Mouse (Mus musculus): ENCODE data around the gene Clec18a. TPM values are rescaled to one million over a fixed set of nuclear protein-coding genes. Genes with fewer than 3 reads are reported as not detected.
"Not testable (repeated sequence)": the region's sequence is repeated elsewhere in the genome, so short reads cannot be mapped to it uniquely, and the experiment has no call there.

Gene Clec18a
- polyA plus RNA-seq, 1 experiment from 2014 or later, result not detected

GRCm38 (mm10) chr8:111027391-111027937, 64.8 kb downstream of the Clec18a start:
- H3K27me3 ChIP-seq (replicated peaks; ENCODE audit: insufficient read depth, low read length), result no peaks in the 10 kb centered on the region
- peak overlapping the region; percentile 60 for H3K4me3 ChIP-seq (ENCODE audit: low read depth, low read length)
- WGBS, result under 1% methylated on average over 31 of the region's 31 CpGs
- DNase-seq (ENCODE audit: low spot score) (peak; percentile 95), ATAC-seq (peak; percentile 98)
- peak overlapping the region; percentile 74 for H3K27ac ChIP-seq (ENCODE audit: low read length)
- no peaks in the 10 kb centered on the region for H3K9me3 ChIP-seq (ENCODE audit: low read length)
- H3K4me2 ChIP-seq (replicated peaks; ENCODE audit: low read depth, low read length), result peak overlapping the region; percentile 72
- H3K4me1 ChIP-seq (ENCODE audit: insufficient read depth, low read depth, low read length), result no peaks in the 10 kb centered on the region
- peak overlapping the region; percentile 79 for H3K9ac ChIP-seq (replicated peaks; ENCODE audit: low read depth)
- TF ChIP-seq EP300 (IDR thresholded peaks at IDR 0.05), result no peak
- TF ChIP-seq CTCF (IDR thresholded peaks at IDR 0.05), result no peak
- no peaks in the 10 kb centered on the region for H3K36me3 ChIP-seq (ENCODE audit: insufficient read depth, low read length)

DNA sequence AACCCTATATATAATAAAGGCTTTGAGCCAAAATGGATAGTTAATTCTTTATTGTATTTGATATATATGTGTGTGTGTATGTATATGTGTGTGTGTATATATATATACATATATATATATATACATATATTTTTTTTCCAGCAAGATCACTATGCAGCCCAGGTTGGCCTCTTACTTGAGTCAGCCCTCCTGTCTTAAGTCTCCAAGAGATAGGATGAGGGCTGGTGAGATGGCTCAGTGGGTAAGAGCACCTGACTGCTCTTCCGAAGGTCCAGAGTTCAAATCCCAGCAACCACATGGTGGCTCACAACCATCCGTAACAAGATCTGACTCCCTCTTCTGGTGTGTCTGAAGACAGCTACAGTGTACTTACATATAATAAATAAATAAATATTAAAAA, 65.6 kb downstream of the Clec18a start:
- not testable (repeated sequence) for H3K9me3 ChIP-seq (ENCODE audit: low read length); H3K36me3 ChIP-seq (ENCODE audit: insufficient read depth, low read length); H3K4me1 ChIP-seq (ENCODE audit: insufficient read depth, low read depth, low read length); ATAC-seq; H3K4me2 ChIP-seq (replicated peaks; ENCODE audit: low read depth, low read length); H3K27me3 ChIP-seq (replicated peaks; ENCODE audit: insufficient read depth, low read length); H3K27ac ChIP-seq (ENCODE audit: low read length); H3K9ac ChIP-seq (replicated peaks; ENCODE audit: low read depth); DNase-seq (ENCODE audit: low spot score); H3K4me3 ChIP-seq (ENCODE audit: low read depth, low read length)
- WGBS, result 100% methylated on average over 1 of the region's 2 CpGs

- peak; percentile 80 for ATAC-seq
- DNase-seq (ENCODE audit: low spot score); H3K4me3 ChIP-seq (ENCODE audit: low read depth, low read length): not testable (repeated sequence)
These were observed 81.8 kb downstream of the Clec18a start for GRCm38 (mm10) chr8:111010230-111010991.

More at GRCm38 (mm10) chr8:111010230-111010991, 81.8 kb downstream of the Clec18a start:
- not testable (repeated sequence) for H3K9me3 ChIP-seq (ENCODE audit: low read length); H3K27ac ChIP-seq (ENCODE audit: low read length); H3K27me3 ChIP-seq (replicated peaks; ENCODE audit: insufficient read depth, low read length); H3K9ac ChIP-seq (replicated peaks; ENCODE audit: low read depth); H3K4me1 ChIP-seq (ENCODE audit: insufficient read depth, low read depth, low read length); H3K4me2 ChIP-seq (replicated peaks; ENCODE audit: low read depth, low read length)
- peaks cover 23% of the 10 kb centered on the region for H3K36me3 ChIP-seq (ENCODE audit: insufficient read depth, low read length)
- 62% methylated on average over 8 of the region's 10 CpGs for WGBS

Small RNAs within 50 kb of the gene (microRNA-seq; reads per million reads assigned to microRNA genes)
- not detected for gene Gm24103
- not detected for gene Mir3473d

Other genes with a start within 250 kb of the Clec18a start
- 43.3 and 46.4 TPM in 2 replicates for gene Cog4, start 245.8 kb downstream of the Clec18a start, polyA plus RNA-seq (2015; fragmentation: Nextera tagmentation; extraction: Ambion mirVana)
- gene Sf3b3, start 245.6 kb downstream of the Clec18a start, polyA plus RNA-seq (2015; fragmentation: Nextera tagmentation; extraction: Ambion mirVana), result 41.1 and 45.3 TPM in 2 replicates
- gene Fuk, start 189.9 kb downstream of the Clec18a start, polyA plus RNA-seq (2015; fragmentation: Nextera tagmentation; extraction: Ambion mirVana), result 6.2 and 6.7 TPM in 2 replicates
- gene St3gal2, start 172.5 kb downstream of the Clec18a start, polyA plus RNA-seq (2015; fragmentation: Nextera tagmentation; extraction: Ambion mirVana), result 15.5 and 16.7 TPM in 2 replicates
- gene Ddx19a, start 94.6 kb downstream of the Clec18a start, polyA plus RNA-seq (2015; fragmentation: Nextera tagmentation; extraction: Ambion mirVana), result 6.8 and 8.4 TPM in 2 replicates
- gene Ddx19b, start 60.7 kb downstream of the Clec18a start, polyA plus RNA-seq (2015; fragmentation: Nextera tagmentation; extraction: Ambion mirVana), result 3.4 and 3.7 TPM in 2 replicates
- gene Aars, start 59.3 kb downstream of the Clec18a start, polyA plus RNA-seq (2015; fragmentation: Nextera tagmentation; extraction: Ambion mirVana), result 25.2 and 26.0 TPM in 2 replicates
- gene Exosc6, start 36.1 kb downstream of the Clec18a start, polyA plus RNA-seq (2015; fragmentation: Nextera tagmentation; extraction: Ambion mirVana), result 4.2 and 5.0 TPM in 2 replicates
- 6.5 and 7.1 TPM in 2 replicates for gene Pdpr, start 2.2 kb upstream of the Clec18a start, polyA plus RNA-seq (2015; fragmentation: Nextera tagmentation; extraction: Ambion mirVana)
- gene Glg1, start 166.8 kb upstream of the Clec18a start, polyA plus RNA-seq (2015; fragmentation: Nextera tagmentation; extraction: Ambion mirVana), result 41.6 and 50.5 TPM in 2 replicates
- gene Rfwd3, start 207.8 kb upstream of the Clec18a start, polyA plus RNA-seq (2015; fragmentation: Nextera tagmentation; extraction: Ambion mirVana), result 10.5 and 13.4 TPM in 2 replicates
- gene Mlkl, start 245.8 kb upstream of the Clec18a start, polyA plus RNA-seq (2015; fragmentation: Nextera tagmentation; extraction: Ambion mirVana), result 5.2 and 5.5 TPM in 2 replicates

Measured in lung, postnatal 0 days (tissue).